Mouse (Mus musculus) MEL (cell line): ENCODE data around the gene Fam210b.

Source experiments
- CHD1 ChIP-seq: IDR thresholded peaks from 2 replicates; pipeline ENCODE4 v1.6.1; 2012; ENCODE audit warnings: low read depth, mild to moderate bottlenecking, inconsistent platforms, low read length, improper control_type of control experiment
- CHD2 ChIP-seq: IDR thresholded peaks from 2 replicates; pipeline ENCODE4 v1.6.1; 2011; ENCODE audit warnings: low read length, improper control_type of control experiment
- E2F4 ChIP-seq: IDR thresholded peaks from 2 replicates; pipeline ENCODE4 v1.6.1; 2011; ENCODE audit warnings: low read depth, low read length, improper control_type of control experiment, borderline replicate concordance
- ETS1 ChIP-seq: IDR thresholded peaks from 2 replicates; pipeline ENCODE4 v1.6.1; 2012; ENCODE audit warnings: low read depth, mild to moderate bottlenecking, inconsistent platforms, low read length, improper control_type of control experiment, moderate library complexity
- MYB ChIP-seq: IDR thresholded peaks from 2 replicates; pipeline ENCODE4 v1.6.1; 2011; ENCODE audit warnings: mild to moderate bottlenecking, low read depth, low read length, improper control_type of control experiment
- NELFE ChIP-seq: IDR thresholded peaks from 2 replicates; pipeline ENCODE4 v1.6.1; 2011; ENCODE audit warnings: low read depth, low read length, improper control_type of control experiment
- POLR2A ChIP-seq, 2 experiments: IDR thresholded peaks; 2 replicates each; pipeline ENCODE4 v1.6.1; 2011 to 2012; ENCODE audit warnings: low read length in 2 of 2, mild to moderate bottlenecking in 2 of 2, control low read depth in 1 of 2, improper control_type of control experiment in 1 of 2, low read depth in 1 of 2, moderate library complexity in 1 of 2; ENCODE audit not compliant: control insufficient read depth in 1 of 2, insufficient read depth in 1 of 2, poor library complexity in 1 of 2
- SMC3 ChIP-seq: IDR thresholded peaks from 2 replicates; pipeline ENCODE4 v1.6.1; 2011; ENCODE audit warnings: low read depth, low read length, improper control_type of control experiment
- UBTF ChIP-seq: IDR thresholded peaks from 2 replicates; pipeline ENCODE4 v1.6.1; 2012; ENCODE audit warnings: low read depth, mild to moderate bottlenecking, inconsistent platforms, low read length, improper control_type of control experiment, moderate library complexity, borderline replicate concordance; ENCODE audit not compliant: insufficient read depth
- ZC3H11A ChIP-seq: IDR thresholded peaks from 2 replicates; pipeline ENCODE4 v1.6.1; 2012; ENCODE audit warnings: low read depth, mild to moderate bottlenecking, inconsistent platforms, low read length, improper control_type of control experiment
- ZMIZ1 ChIP-seq: IDR thresholded peaks from 2 replicates; pipeline ENCODE4 v1.6.1; 2012; ENCODE audit warnings: low read depth, mild to moderate bottlenecking, inconsistent platforms, low read length, improper control_type of control experiment, moderate library complexity

DNA sequence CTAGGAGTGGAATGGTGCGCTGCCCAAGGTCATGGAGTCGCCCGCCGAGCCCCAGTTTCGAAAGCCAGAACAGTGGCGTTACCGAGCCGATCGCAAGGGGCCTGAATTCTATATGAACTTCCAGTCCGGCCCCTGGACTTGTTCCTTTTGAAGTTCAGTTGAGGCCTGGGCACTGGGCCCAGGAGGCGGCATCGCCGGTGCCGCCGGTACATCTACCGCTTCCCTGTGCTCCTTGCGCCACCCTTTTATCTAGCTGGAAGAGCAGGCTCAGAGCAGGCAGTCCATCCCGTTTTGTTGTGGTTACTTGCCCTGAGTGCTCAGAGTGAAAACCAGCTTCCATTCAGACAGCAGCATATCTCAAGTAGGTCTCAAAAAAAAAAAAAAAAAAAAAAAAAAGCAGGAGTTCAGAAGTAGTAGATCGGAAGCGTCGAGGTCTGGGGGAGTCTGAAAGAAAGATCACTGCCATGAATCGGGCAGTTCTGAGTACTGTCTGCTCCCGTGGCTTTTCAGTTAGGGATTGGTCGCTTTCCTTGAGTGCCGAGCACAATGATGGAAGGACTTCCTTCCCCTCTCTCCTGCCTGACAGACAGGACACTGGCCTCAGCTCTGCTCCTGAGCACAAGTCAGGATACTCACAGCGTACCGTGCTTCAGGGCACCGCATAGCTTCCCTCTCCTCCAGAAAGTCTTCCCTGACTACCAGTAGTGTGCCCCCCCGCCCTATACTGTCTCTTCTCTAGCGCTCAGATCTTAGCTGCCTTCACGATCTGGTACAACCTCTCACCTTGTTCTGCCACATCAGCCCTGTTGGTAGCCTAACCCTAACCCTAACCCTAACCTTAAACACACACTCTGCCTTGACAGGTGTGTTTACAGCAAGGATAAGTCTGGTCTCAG is 917 bp downstream of the Fam210b start:
- TF ChIP-seq SMC3, result no peak; the same call in 1 of the 2 replicates
- TF ChIP-seq ETS1, result no peak
- no peak for TF ChIP-seq E2F4
- TF ChIP-seq CHD1, result no peak
- TF ChIP-seq MYB, result no peak
- no peak for TF ChIP-seq CHD2
- no peak for TF ChIP-seq ZMIZ1
- no peak for TF ChIP-seq ZC3H11A
- no peak for TF ChIP-seq NELFE
- no peak for TF ChIP-seq POLR2A (IDR thresholded peaks at IDR 0.05; ENCODE audit: control insufficient read depth in 1 of 2, insufficient read depth in 1 of 2, low read depth in 1 of 2, low read length in 2 of 2, poor library complexity in 1 of 2)
- TF ChIP-seq UBTF, result no peak
